Mouse (Mus musculus): ENCODE results near the gene Gm13285.
"Not testable (repeated sequence)": the region's sequence is repeated elsewhere in the genome, so short reads cannot be mapped to it uniquely, and the experiment has no call there.

DNA sequence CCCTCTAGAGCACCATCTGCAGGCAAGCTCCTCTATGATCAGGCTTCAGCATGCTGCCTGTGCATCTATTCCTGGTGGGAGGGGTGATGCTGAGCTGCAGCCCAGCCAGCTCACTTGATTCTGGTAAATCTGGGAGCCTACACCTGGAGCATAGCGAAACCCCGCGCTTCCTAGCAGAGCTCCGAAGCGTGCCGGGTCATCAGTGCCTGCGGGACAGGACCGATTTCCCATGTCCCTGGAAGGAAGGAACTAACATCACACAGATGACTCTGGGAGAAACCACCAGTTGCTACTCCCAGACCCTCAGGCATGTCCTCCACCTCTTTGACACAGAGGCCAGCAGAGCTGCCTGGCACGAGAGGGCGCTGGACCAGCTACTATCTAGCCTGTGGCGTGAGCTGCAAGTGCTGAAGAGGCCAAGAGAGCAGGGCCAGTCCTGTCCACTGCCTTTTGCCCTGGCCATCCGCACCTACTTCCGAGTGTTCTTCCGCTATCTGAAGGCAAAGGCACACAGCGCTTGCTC, 44.6 kb upstream of the Gm13285 start, which contains the start of gene Gm13271:
- not testable (repeated sequence) for TF ChIP-seq TAL1 (IDR thresholded peaks at IDR 0.05; ENCODE audit: low read length); NELFE (IDR thresholded peaks at IDR 0.05; ENCODE audit: low read depth, low read length); MAFK (IDR thresholded peaks at IDR 0.05; ENCODE audit: borderline replicate concordance, low read depth, low read length); MAZ (IDR thresholded peaks at IDR 0.05; ENCODE audit: low read depth, low read length); ZNF384 (IDR thresholded peaks at IDR 0.05; ENCODE audit: low read depth, low read length); GATA1 (IDR thresholded peaks at IDR 0.05; ENCODE audit: low read depth, low read length); RCOR1 (IDR thresholded peaks at IDR 0.05; ENCODE audit: low read depth, low read length); POLR2AphosphoS2 (IDR thresholded peaks at IDR 0.05; ENCODE audit: low read length); CHD1 (IDR thresholded peaks at IDR 0.05; ENCODE audit: low read depth, low read length)

Data from MEL (cell line).